Mouse (Mus musculus): ENCODE measurements around the gene Yif1a. TPM values are rescaled to one million over a fixed set of nuclear protein-coding genes. Genes with fewer than 3 reads are reported as not detected.

Gene Yif1a
- total RNA-seq, 2 experiments from 2014 or later, result 21.1 to 21.5 TPM

- DNase-seq, result no peak
Measured at GRCm38 (mm10) chr19:5118384-5118698, 30.0 kb downstream of the Yif1a start, which contains the start of gene Klc2. Gene Klc2, minus strand, starts transcription at chr19:5118560.

- no peak for DNase-seq
Measured at GRCm38 (mm10) chr19:5122492-5122891, 34.2 kb downstream of the Yif1a start.

- no peak for DNase-seq
Measured at GRCm38 (mm10) chr19:5123241-5123640, 34.9 kb downstream of the Yif1a start.

GRCm38 (mm10) chr19:5124055-5124614, 35.8 kb downstream of the Yif1a start:
- DNase-seq, result no peak

- no peak for DNase-seq
Measured at GRCm38 (mm10) chr19:5129770-5130169, 41.4 kb downstream of the Yif1a start.

- no peak for DNase-seq
Measured at GRCm38 (mm10) chr19:5131237-5131636, 42.9 kb downstream of the Yif1a start.

GRCm38 (mm10) chr19:5139640-5140039, 51.3 kb downstream of the Yif1a start:
- peak in 1 of 2 experiments; percentile 41 for DNase-seq

Other genes starting within 250 kb of the Yif1a start
- 10 to 100 TPM; 36.6 to 37.1 TPM for gene Ccs, start 249.2 kb upstream of the Yif1a start, total RNA-seq (2021)
- gene Ccdc87, start 249.2 kb upstream of the Yif1a start, total RNA-seq (2021), result 1 to 10 TPM; 1.6 to 2.0 TPM
- gene Ctsf, start 233.4 kb upstream of the Yif1a start, total RNA-seq (2021), result 100 to 1,000 TPM; 102 to 112 TPM
- 1 to 10 TPM in 1 of 2 experiments, under 1 TPM in 1; 0.87 to 1.4 TPM for gene Actn3, start 210.6 kb upstream of the Yif1a start, total RNA-seq (2021)
- 10 to 100 TPM; 26.4 to 27.1 TPM for gene Zdhhc24, start 209.9 kb upstream of the Yif1a start, total RNA-seq (2021)
- 10 to 100 TPM; 38.3 to 41.7 TPM for gene Bbs1, start 181.9 kb upstream of the Yif1a start, total RNA-seq (2021)
- gene Dpp3, start 160.3 kb upstream of the Yif1a start, total RNA-seq (2021), result 10 to 100 TPM; 39.0 to 41.6 TPM
- 10 to 100 TPM; 19.5 to 24.4 TPM for gene Peli3, start 145.4 kb upstream of the Yif1a start, total RNA-seq (2021)
- 10 to 100 TPM; 56.7 to 61.6 TPM for gene Mrpl11, start 126.4 kb upstream of the Yif1a start, total RNA-seq (2021)
- gene Npas4, start 98.2 kb upstream of the Yif1a start, total RNA-seq (2021), result 1 to 10 TPM; 4.8 to 6.4 TPM
- 10 to 100 TPM; 15.2 to 15.3 TPM for gene Slc29a2, start 64.7 kb upstream of the Yif1a start, total RNA-seq (2021)
- 100 to 1,000 TPM; 110 to 126 TPM for gene B4gat1, start 49.7 kb upstream of the Yif1a start, total RNA-seq (2021)
- 1 to 10 TPM; 4.5 to 5.0 TPM for gene AC124502.3, start 49.6 kb upstream of the Yif1a start, total RNA-seq (2021)
- 10 to 100 TPM; 20.2 to 20.8 TPM for gene Brms1, start 47.2 kb upstream of the Yif1a start, total RNA-seq (2021)
- 100 to 1,000 TPM; 111 to 113 TPM for gene Rin1, start 38.1 kb upstream of the Yif1a start, total RNA-seq (2021)
- 1 to 10 TPM; 2.4 to 3.9 TPM for gene Cd248, start 20.5 kb upstream of the Yif1a start, total RNA-seq (2021)
- 100 to 1,000 TPM; 116 to 117 TPM for gene Tmem151a, start 3.0 kb upstream of the Yif1a start, total RNA-seq (2021)
- 100 to 1,000 TPM; 673 to 729 TPM for gene Cnih2, start 10.0 kb downstream of the Yif1a start, total RNA-seq (2021)
- 100 to 1,000 TPM; 162 to 163 TPM for gene Rab1b, start 18.5 kb downstream of the Yif1a start, total RNA-seq (2021)
- 100 to 1,000 TPM; 224 to 226 TPM for gene Klc2, start 30.0 kb downstream of the Yif1a start, total RNA-seq (2021)
- 10 to 100 TPM; 52.5 to 55.0 TPM for gene Pacs1, start 184.6 kb downstream of the Yif1a start, total RNA-seq (2021)
- gene Sf3b2, start 206.9 kb downstream of the Yif1a start, total RNA-seq (2021), result 100 to 1,000 TPM; 204 to 205 TPM
- gene Gal3st3, start 209.8 kb downstream of the Yif1a start, total RNA-seq (2021), result 100 to 1,000 TPM; 110 TPM
- gene Catsper1, start 247.2 kb downstream of the Yif1a start, total RNA-seq (2021), result not detected

Measured in layer of hippocampus, postnatal 36 days (tissue).